Mouse (Mus musculus) lung, embryonic 14.5 days (tissue): ENCODE measurements around the gene Commd9. TPM values are rescaled to one million over a fixed set of nuclear protein-coding genes. Genes with fewer than 3 reads are reported as not detected.

Experiments used
- ATAC-seq: fragments of 200-750 bp; cut with Nextera tagmentation; 2 replicates; pipeline ENCODE4 v1.8.0; 2017; ENCODE audit warnings: mild to moderate bottlenecking, moderate TSS enrichment, moderate library complexity; ENCODE audit not compliant: insufficient read depth
- DNase-seq: peaks from one replicate; pipeline ENCODE4 v3.0.0-alpha.2; 2015
- H3K27ac ChIP-seq: fragments of 300-500 bp; sonication (generic); 2 replicates; pipeline ENCODE4 v1.5.1; 2014; ENCODE audit warnings: low read depth, mild to moderate bottlenecking, moderate library complexity
- H3K27me3 ChIP-seq: fragments of 300-500 bp; sonication (generic); 2 replicates; pipeline ENCODE4 v1.6.1; 2014; ENCODE audit warnings: low read length, control low read depth; ENCODE audit not compliant: insufficient read depth
- H3K36me3 ChIP-seq: fragments of 300-500 bp; sonication (generic); 2 replicates; pipeline ENCODE4 v1.6.1; 2014; ENCODE audit warnings: control low read depth; ENCODE audit not compliant: insufficient read depth
- H3K4me1 ChIP-seq: fragments of 300-500 bp; sonication (generic); 2 replicates; pipeline ENCODE4 v1.6.1; 2014; ENCODE audit warnings: antibody characterized with exemption, control low read depth; ENCODE audit not compliant: insufficient read depth
- H3K4me2 ChIP-seq: fragments of 300-500 bp; sonication (generic); 2 replicates; pipeline ENCODE4 v1.6.1; 2014; ENCODE audit warnings: mild to moderate bottlenecking
- H3K4me3 ChIP-seq: fragments of 300-500 bp; sonication (generic); 2 replicates; pipeline ENCODE4 v1.5.1; 2014; ENCODE audit warnings: low read depth, low read length
- H3K9ac ChIP-seq: fragments of 300-500 bp; sonication (generic); 2 replicates; pipeline ENCODE4 v1.6.1; 2014
- H3K9me3 ChIP-seq: fragments of 300-500 bp; sonication (generic); 2 replicates; pipeline ENCODE4 v1.6.1; 2016; ENCODE audit warnings: low read depth, low read length, control low read depth
- CTCF ChIP-seq: IDR thresholded peaks from 2 replicates; pipeline ENCODE4 v1.5.1; 2016; ENCODE audit warnings: antibody characterized with exemption, low read depth
- WGBS: fragments of 180-500 bp; shearing (Covaris S2); extraction: QIAGEN DNeasy Blood & Tissue Kit; methylation state at CpG from one replicate; pipeline ENCODE4 v1.1.7; 2014; 5-methylcytosine and 5-hydroxymethylcytosine counted together
- polyA plus RNA-seq: library from polyadenylated mRNA; unstranded; fragments of >200 nt; fragmentation: Nextera tagmentation; extraction: Ambion mirVana; gene quantifications from 2 replicates; pipeline ENCODE4 v1.2.1, GENCODE M21; 2014

Commd9 gene
- polyA plus RNA-seq, 1 experiment from 2014 or later, result 56.8 TPM

GRCm38 (mm10) chr2:101932169-101932936 lies 46.3 kb downstream of the Commd9 start:
- TF ChIP-seq CTCF, result no peak
- Histone ChIP-seq H3K4me3 (no peak overlapping the region), H3K4me2 (no peak overlapping the region), H3K4me1 (no peaks in the 10 kb centered on the region), H3K27me3 (no peaks in the 10 kb centered on the region), H3K27ac (no peak overlapping the region), H3K9me3 (no peaks in the 10 kb centered on the region), H3K36me3 (no peaks in the 10 kb centered on the region), H3K9ac (no peak overlapping the region)
- DNase-seq (no peak), ATAC-seq (no peak)
- 81% methylated on average over 14 of the region's 14 CpGs for WGBS

GRCm38 (mm10) chr2:101933301-101933700 lies 47.3 kb downstream of the Commd9 start:
- Histone ChIP-seq H3K9me3 (no peaks in the 10 kb centered on the region), H3K4me3 (no peak overlapping the region), H3K27ac (no peak overlapping the region), H3K4me2 (no peak overlapping the region), H3K9ac (no peak overlapping the region), H3K4me1 (no peaks in the 10 kb centered on the region), H3K36me3 (no peaks in the 10 kb centered on the region), H3K27me3 (no peaks in the 10 kb centered on the region)
- 66% methylated on average over 3 of the region's 3 CpGs for WGBS
- no peak for ATAC-seq
- no peak for DNase-seq
- TF ChIP-seq CTCF, result no peak

- no peaks in the 10 kb centered on the region for H3K36me3 ChIP-seq
- no peak overlapping the region for H3K4me2 ChIP-seq
- WGBS, result 58% methylated on average over 1 of the region's 1 CpGs
- no peak for TF ChIP-seq CTCF
- DNase-seq (peak; percentile 56), ATAC-seq (no peak)
- H3K4me1 ChIP-seq, result no peaks in the 10 kb centered on the region
- H3K9me3 ChIP-seq, result no peaks in the 10 kb centered on the region
- H3K27me3 ChIP-seq, result no peaks in the 10 kb centered on the region
- no peak overlapping the region for H3K4me3 ChIP-seq
- no peak overlapping the region for H3K9ac ChIP-seq
- H3K27ac ChIP-seq, result no peak overlapping the region
Measured at GRCm38 (mm10) chr2:101935006-101935405, 49.0 kb downstream of the Commd9 start.

GRCm38 (mm10) chr2:101950716-101951520 lies 64.9 kb downstream of the Commd9 start:
- no peak overlapping the region for H3K4me3 ChIP-seq
- TF ChIP-seq CTCF, result no peak
- peaks cover 31% of the 10 kb centered on the region for H3K36me3 ChIP-seq
- H3K9ac ChIP-seq, result no peak overlapping the region
- ATAC-seq (no peak), DNase-seq (peak; percentile 25)
- no peak overlapping the region for H3K4me2 ChIP-seq
- no peaks in the 10 kb centered on the region for H3K9me3 ChIP-seq
- H3K4me1 ChIP-seq, result no peaks in the 10 kb centered on the region
- 46% methylated on average over 7 of the region's 7 CpGs for WGBS
- no peak overlapping the region for H3K27ac ChIP-seq
- no peaks in the 10 kb centered on the region for H3K27me3 ChIP-seq

Other genes starting within 250 kb of the Commd9 start
- gene Rag1, start 236.7 kb upstream of the Commd9 start, polyA plus RNA-seq, result not detected in 2 replicates
- gene B230118H07Rik, start 236.7 kb upstream of the Commd9 start, polyA plus RNA-seq, result 52.4 and 53.9 TPM in 2 replicates
- gene Traf6, start 207.8 kb upstream of the Commd9 start, polyA plus RNA-seq, result 15.4 and 16.9 TPM in 2 replicates
- 42.0 and 48.9 TPM in 2 replicates for gene Prr5l, start 3.2 kb upstream of the Commd9 start, polyA plus RNA-seq